In genomic region chr7:129805340-129805739, GRCm38 (mm10) we compare ENCODE assay signal across 27 mouse cellular contexts.
DNase-seq lines count a peak whose midpoint lies in the region; ATAC-seq lines count a peak whose summit lies in the region.
"Had no signal": no experiment of that assay in that cellular context is flagged by ENCODE, and none has a peak within 500 bp of the region (broad histone marks: within the 10 kb centered on the region; RNA-seq: fewer than 3 reads in every experiment).

No protein-coding gene starts in this region.

- WGBS in kidney, embryonic 14.5 days, result 27% methylated on average over 5 of the region's 5 CpGs
- WGBS in lung, embryonic 16.5 days, result 48% methylated on average over 5 of the region's 5 CpGs
- WGBS in stomach, embryonic 15.5 days, result 36% methylated on average over 5 of the region's 5 CpGs
- WGBS in forebrain, embryonic 10.5 days, result 82% methylated on average over 5 of the region's 5 CpGs

- no peak overlapping the region for H3K9ac ChIP-seq in kidney, embryonic 14.5 days (ENCODE audit: low read depth, low read length)
- no peak overlapping the region for H3K9ac ChIP-seq in lung, embryonic 16.5 days (ENCODE audit: low read length)
- no peak overlapping the region for H3K9ac ChIP-seq in stomach, embryonic 15.5 days
- H3K9ac ChIP-seq: forebrain, embryonic 15.5 days; heart, embryonic 15.5 days; hindbrain, embryonic 12.5 days; limb, embryonic 15.5 days; liver, embryonic 13.5 days; midbrain, embryonic 13.5 days; neural tube, embryonic 13.5 days had no signal

- H3K9me3 ChIP-seq in kidney, embryonic 14.5 days (ENCODE audit: control insufficient read depth, low read length), result no peaks in the 10 kb centered on the region
- H3K9me3 ChIP-seq in lung, embryonic 16.5 days (ENCODE audit: control insufficient read depth, low read length), result no peaks in the 10 kb centered on the region
- H3K9me3 ChIP-seq in stomach, embryonic 15.5 days, result no peaks in the 10 kb centered on the region
- no peaks in the 10 kb centered on the region for H3K9me3 ChIP-seq in forebrain, embryonic 10.5 days
- H3K9me3 ChIP-seq: forebrain, embryonic 15.5 days; heart, embryonic 15.5 days; hindbrain, embryonic 12.5 days; limb, embryonic 10.5 days; limb, embryonic 15.5 days; liver, embryonic 13.5 days; midbrain, embryonic 13.5 days; neural tube, embryonic 13.5 days had no signal

- no peak overlapping the region for H3K4me3 ChIP-seq in kidney, embryonic 14.5 days (ENCODE audit: low read length)
- H3K4me3 ChIP-seq in lung, embryonic 16.5 days (ENCODE audit: low read length), result no peak overlapping the region
- H3K4me3 ChIP-seq in stomach, embryonic 15.5 days (replicated peaks), result no peak overlapping the region
- H3K4me3 ChIP-seq in forebrain, embryonic 10.5 days, result no peak overlapping the region
- H3K4me3 ChIP-seq: forebrain, embryonic 15.5 days; heart, embryonic 15.5 days; hindbrain, embryonic 12.5 days; limb, embryonic 10.5 days; limb, embryonic 15.5 days; liver, embryonic 13.5 days; midbrain, embryonic 13.5 days; neural tube, embryonic 13.5 days had no signal

- peak; percentile 42 for DNase-seq in embryo, embryonic 10 days (ENCODE audit: low spot score)
- DNase-seq in embryo, embryonic 9.5 days (ENCODE audit: extremely low spot score), result no peak
- DNase-seq in kidney, adult 8-10 months, result no peak
- no peak for DNase-seq in lung, postnatal 36 days
- no peak for DNase-seq in forebrain, embryonic 10.5 days (ENCODE audit: extremely low spot score, low spot score)
- DNase-seq: adrenal gland, adult 8-10 months; cerebellum, adult 2 months; cerebellum, postnatal 14 days; gastrocnemius, postnatal 36 days; heart, adult 18-20 months; kidney, adult 18-20 months; layer of hippocampus, adult 9-11 months; liver, embryonic 13.5 days; lung, adult 18-20 months; thymus, adult 18-20 months; thymus, postnatal 25 days had no signal

- no peak overlapping the region for H3K4me2 ChIP-seq in kidney, embryonic 14.5 days (replicated peaks; ENCODE audit: low read depth, low read length)
- no peak overlapping the region for H3K4me2 ChIP-seq in lung, embryonic 16.5 days (ENCODE audit: low read depth, low read length)
- H3K4me2 ChIP-seq in stomach, embryonic 15.5 days, result no peak overlapping the region
- H3K4me2 ChIP-seq: forebrain, embryonic 15.5 days; heart, embryonic 15.5 days; hindbrain, embryonic 12.5 days; limb, embryonic 15.5 days; liver, embryonic 13.5 days; midbrain, embryonic 13.5 days; neural tube, embryonic 13.5 days had no signal

- no peaks in the 10 kb centered on the region for H3K36me3 ChIP-seq in kidney, embryonic 14.5 days (ENCODE audit: control insufficient read depth, insufficient read depth, low read length)
- no peaks in the 10 kb centered on the region for H3K36me3 ChIP-seq in lung, embryonic 16.5 days (ENCODE audit: control insufficient read depth, insufficient read depth, low read length)
- no peaks in the 10 kb centered on the region for H3K36me3 ChIP-seq in stomach, embryonic 15.5 days
- H3K36me3 ChIP-seq in forebrain, embryonic 10.5 days (replicated peaks), result no peaks in the 10 kb centered on the region
- H3K36me3 ChIP-seq: forebrain, embryonic 15.5 days; heart, embryonic 15.5 days; hindbrain, embryonic 12.5 days; limb, embryonic 10.5 days; limb, embryonic 15.5 days; liver, embryonic 13.5 days; midbrain, embryonic 13.5 days; neural tube, embryonic 13.5 days had no signal

- peaks cover 32% of the 10 kb centered on the region for H3K4me1 ChIP-seq in kidney, embryonic 14.5 days (ENCODE audit: control insufficient read depth, insufficient read depth, low read length)
- H3K4me1 ChIP-seq in lung, embryonic 16.5 days (replicated peaks; ENCODE audit: control insufficient read depth, insufficient read depth, low read length), result peaks cover 31% of the 10 kb centered on the region
- peaks cover 15% of the 10 kb centered on the region; the same call in 1 of the 2 replicates for H3K4me1 ChIP-seq in stomach, embryonic 15.5 days
- peaks cover 16% of the 10 kb centered on the region; the same call in 1 of the 2 replicates for H3K4me1 ChIP-seq in forebrain, embryonic 10.5 days
- H3K4me1 ChIP-seq: liver, embryonic 13.5 days had no signal

- peak; percentile 55; the same call in 1 of the 2 replicates for ATAC-seq in kidney, embryonic 14.5 days (ENCODE audit: low FRiP score, low TSS enrichment)
- no peak for ATAC-seq in lung, embryonic 16.5 days (ENCODE audit: low read depth)
- no peak for ATAC-seq in stomach, embryonic 15.5 days (ENCODE audit: insufficient read depth, low FRiP score, low read depth)
- ATAC-seq: forebrain, embryonic 15.5 days; hindbrain, postnatal 0 days; midbrain, embryonic 13.5 days had no signal

- no peak overlapping the region for H3K27ac ChIP-seq in kidney, embryonic 14.5 days (ENCODE audit: low read depth, low read length)
- peak overlapping the region; percentile 30; the same call in 1 of the 2 replicates for H3K27ac ChIP-seq in lung, embryonic 16.5 days (ENCODE audit: low read length)
- H3K27ac ChIP-seq in stomach, embryonic 15.5 days, result peak overlapping the region; percentile 58
- H3K27ac ChIP-seq in forebrain, embryonic 10.5 days, result no peak overlapping the region
- H3K27ac ChIP-seq: forebrain, embryonic 15.5 days; heart, embryonic 15.5 days; hindbrain, embryonic 12.5 days; hindbrain, postnatal 0 days; limb, embryonic 10.5 days; limb, embryonic 15.5 days; liver, embryonic 13.5 days; midbrain, embryonic 13.5 days; neural tube, embryonic 13.5 days had no signal

- no peaks in the 10 kb centered on the region for H3K27me3 ChIP-seq in kidney, embryonic 14.5 days (ENCODE audit: control insufficient read depth, insufficient read depth, low read length)
- no peaks in the 10 kb centered on the region for H3K27me3 ChIP-seq in lung, embryonic 16.5 days (ENCODE audit: control insufficient read depth, insufficient read depth, low read depth, low read length)
- no peaks in the 10 kb centered on the region for H3K27me3 ChIP-seq in stomach, embryonic 15.5 days (replicated peaks)
- no peaks in the 10 kb centered on the region for H3K27me3 ChIP-seq in forebrain, embryonic 10.5 days (ENCODE audit: poor library complexity, severe bottlenecking)
- H3K27me3 ChIP-seq: forebrain, embryonic 15.5 days; heart, embryonic 15.5 days; limb, embryonic 15.5 days; liver, embryonic 13.5 days; neural tube, embryonic 13.5 days had no signal

Comparison
In these comparisons a context has a peak if more than half of its experiments do, and no peak if none do; other contexts are left out.
1. H3K27ac ChIP-seq: peak in lung, embryonic 16.5 days (single experiment) and stomach, embryonic 15.5 days (single experiment); none in kidney, embryonic 14.5 days (single experiment) and forebrain, embryonic 10.5 days (single experiment).